Mouse (Mus musculus): ENCODE data around the gene Rfx1. TPM values are rescaled to one million over a fixed set of nuclear protein-coding genes. Genes with fewer than 3 reads are reported as not detected.
A peak's percentile ranks its signal among the peaks of the same experiment; 100 is the strongest.

Gene Rfx1
- polyA plus RNA-seq, 1 experiment = not detected

- 90% methylated on average over 5 of the region's 5 CpGs for WGBS
- Histone ChIP-seq H3K4me1 (ENCODE audit: control insufficient read depth, insufficient read depth, low read length) (peaks cover under 1% of the 10 kb centered on the region; the same call in 1 of the 2 replicates), H3K27ac (ENCODE audit: insufficient read depth, low read depth, low read length) (no peak overlapping the region), H3K4me3 (ENCODE audit: insufficient read depth, low read depth, low read length) (no peak overlapping the region)
- TF ChIP-seq CTCF (IDR thresholded peaks at IDR 0.05; ENCODE audit: insufficient read depth, low read depth, low read length) (no peak), POLR2A (IDR thresholded peaks at IDR 0.05; ENCODE audit: insufficient read depth, low read depth, low read length) (no peak)
Observed at GRCm38 (mm10) chr8:84048171-84048570, 18.5 kb upstream of the Rfx1 start.

GRCm38 (mm10) chr8:84052746-84053145 lies 13.9 kb upstream of the Rfx1 start:
- Histone ChIP-seq H3K4me1 (ENCODE audit: control insufficient read depth, insufficient read depth, low read length) (no peaks in the 10 kb centered on the region), H3K4me3 (ENCODE audit: insufficient read depth, low read depth, low read length) (no peak overlapping the region), H3K27ac (ENCODE audit: insufficient read depth, low read depth, low read length) (no peak overlapping the region)
- 81% methylated on average over 3 of the region's 3 CpGs for WGBS
- TF ChIP-seq POLR2A (IDR thresholded peaks at IDR 0.05; ENCODE audit: insufficient read depth, low read depth, low read length) = no peak
- no peak for TF ChIP-seq CTCF (IDR thresholded peaks at IDR 0.05; ENCODE audit: insufficient read depth, low read depth, low read length)

DNA sequence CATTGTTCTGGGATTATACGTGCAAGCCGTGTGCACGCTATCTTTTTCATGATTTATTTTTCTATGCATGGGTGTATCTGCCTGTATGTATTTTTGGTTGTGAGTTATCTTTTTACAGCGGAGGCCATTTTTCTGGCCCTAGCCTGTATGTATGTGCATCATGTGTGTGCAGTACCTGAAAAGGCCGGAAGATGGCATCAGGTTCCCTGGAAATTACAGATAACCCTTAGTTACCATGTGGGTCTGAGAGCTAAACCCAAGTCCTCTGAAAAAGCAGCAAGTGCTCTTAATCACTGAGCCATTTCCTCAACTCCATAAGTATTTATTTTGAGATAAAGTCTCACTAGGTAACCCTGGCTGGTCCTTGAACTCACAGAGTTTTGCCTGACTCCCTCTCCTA lies 13.4 kb upstream of the Rfx1 start:
- WGBS = 95% methylated on average over 5 of the region's 5 CpGs
- Histone ChIP-seq H3K27ac (ENCODE audit: insufficient read depth, low read depth, low read length) (no peak overlapping the region), H3K4me3 (ENCODE audit: insufficient read depth, low read depth, low read length) (no peak overlapping the region), H3K4me1 (ENCODE audit: control insufficient read depth, insufficient read depth, low read length) (no peaks in the 10 kb centered on the region)
- no peak for TF ChIP-seq POLR2A (IDR thresholded peaks at IDR 0.05; ENCODE audit: insufficient read depth, low read depth, low read length)

DNA sequence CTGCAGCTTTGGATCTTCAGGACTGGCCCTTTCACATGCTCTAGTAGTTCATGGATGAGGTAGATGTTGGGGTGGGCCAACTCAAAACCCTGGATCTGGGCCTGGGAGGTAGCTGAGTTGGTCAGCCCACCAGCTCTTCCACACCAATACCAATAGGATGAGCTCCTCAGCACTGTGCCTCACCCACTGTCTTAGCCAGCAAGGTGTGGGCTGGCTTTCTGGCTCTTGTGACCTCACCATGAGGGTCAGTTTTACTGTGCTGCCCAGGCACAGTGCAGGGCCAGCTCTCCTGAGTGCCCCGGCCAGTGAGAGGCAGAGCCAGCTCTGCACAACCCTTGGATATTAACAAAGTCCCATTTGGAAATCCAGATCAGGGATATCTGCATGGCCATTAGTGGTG lies 8.8 kb upstream of the Rfx1 start:
- no peak overlapping the region for H3K27ac ChIP-seq (ENCODE audit: insufficient read depth, low read depth, low read length)
- no peaks in the 10 kb centered on the region for H3K4me1 ChIP-seq (ENCODE audit: control insufficient read depth, insufficient read depth, low read length)
- WGBS = 94% methylated on average over 1 of the region's 1 CpGs
- no peak overlapping the region for H3K4me3 ChIP-seq (ENCODE audit: insufficient read depth, low read depth, low read length)
- TF ChIP-seq POLR2A (IDR thresholded peaks at IDR 0.05; ENCODE audit: insufficient read depth, low read depth, low read length) (no peak), CTCF (IDR thresholded peaks at IDR 0.05; ENCODE audit: insufficient read depth, low read depth, low read length) (no peak)

- TF ChIP-seq CTCF (IDR thresholded peaks at IDR 0.05; ENCODE audit: insufficient read depth, low read depth, low read length) (no peak), POLR2A (IDR thresholded peaks at IDR 0.05; ENCODE audit: insufficient read depth, low read depth, low read length) (no peak)
- H3K4me1 ChIP-seq (ENCODE audit: control insufficient read depth, insufficient read depth, low read length) = no peaks in the 10 kb centered on the region
- H3K27ac ChIP-seq (ENCODE audit: insufficient read depth, low read depth, low read length) = no peak overlapping the region
- H3K4me3 ChIP-seq (ENCODE audit: insufficient read depth, low read depth, low read length) = no peak overlapping the region
- 92% methylated on average over 2 of the region's 2 CpGs for WGBS
Observed at GRCm38 (mm10) chr8:84059226-84059625, 7.4 kb upstream of the Rfx1 start.

- 91% methylated on average over 2 of the region's 2 CpGs for WGBS
- H3K27ac ChIP-seq (ENCODE audit: insufficient read depth, low read depth, low read length) = no peak overlapping the region
- no peaks in the 10 kb centered on the region for H3K4me1 ChIP-seq (ENCODE audit: control insufficient read depth, insufficient read depth, low read length)
- TF ChIP-seq POLR2A (IDR thresholded peaks at IDR 0.05; ENCODE audit: insufficient read depth, low read depth, low read length) (no peak), CTCF (IDR thresholded peaks at IDR 0.05; ENCODE audit: insufficient read depth, low read depth, low read length) (no peak)
- no peak overlapping the region for H3K4me3 ChIP-seq (ENCODE audit: insufficient read depth, low read depth, low read length)
Observed at GRCm38 (mm10) chr8:84060245-84060644, 6.4 kb upstream of the Rfx1 start.

GRCm38 (mm10) chr8:84063861-84064610 lies 2.6 kb upstream of the Rfx1 start:
- no peak for TF ChIP-seq POLR2A (IDR thresholded peaks at IDR 0.05; ENCODE audit: insufficient read depth, low read depth, low read length)
- TF ChIP-seq CTCF (IDR thresholded peaks at IDR 0.05; ENCODE audit: insufficient read depth, low read depth, low read length) = no peak
- Histone ChIP-seq H3K4me3 (ENCODE audit: insufficient read depth, low read depth, low read length) (no peak overlapping the region), H3K27ac (ENCODE audit: insufficient read depth, low read depth, low read length) (no peak overlapping the region), H3K4me1 (ENCODE audit: control insufficient read depth, insufficient read depth, low read length) (peaks cover 8% of the 10 kb centered on the region)
- 77% methylated on average over 8 of the region's 8 CpGs for WGBS

GRCm38 (mm10) chr8:84065037-84065436 lies 1.6 kb upstream of the Rfx1 start, which contains the start of gene Gm10643:
Gm10643 (minus strand) TSS chr8:84065137.
- TF ChIP-seq CTCF (IDR thresholded peaks at IDR 0.05; ENCODE audit: insufficient read depth, low read depth, low read length) (no peak), POLR2A (IDR thresholded peaks at IDR 0.05; ENCODE audit: insufficient read depth, low read depth, low read length) (no peak)
- Histone ChIP-seq H3K27ac (ENCODE audit: insufficient read depth, low read depth, low read length) (peak within 1 kb of the TSS; percentile 90), H3K4me3 (ENCODE audit: insufficient read depth, low read depth, low read length) (peak within 1 kb of the TSS; percentile 82), H3K4me1 (ENCODE audit: control insufficient read depth, insufficient read depth, low read length) (peaks cover 15% of the 10 kb centered on the region)
- 97% methylated on average over 1 of the region's 1 CpGs for WGBS

GRCm38 (mm10) chr8:84065457-84066072 lies 1.1 kb upstream of the Rfx1 start:
- no peak for TF ChIP-seq CTCF (IDR thresholded peaks at IDR 0.05; ENCODE audit: insufficient read depth, low read depth, low read length)
- no peak for TF ChIP-seq POLR2A (IDR thresholded peaks at IDR 0.05; ENCODE audit: insufficient read depth, low read depth, low read length)
- Histone ChIP-seq H3K4me1 (ENCODE audit: control insufficient read depth, insufficient read depth, low read length) (peaks cover 20% of the 10 kb centered on the region), H3K27ac (ENCODE audit: insufficient read depth, low read depth, low read length) (peak overlapping the region; percentile 90), H3K4me3 (ENCODE audit: insufficient read depth, low read depth, low read length) (peak overlapping the region; percentile 82)
- 9% methylated on average over 5 of the region's 5 CpGs for WGBS
